Mouse (Mus musculus): ENCODE data around the gene Bcl2. TPM values are rescaled to one million over a fixed set of nuclear protein-coding genes. Genes with fewer than 3 reads are reported as not detected.

Gene Bcl2
- total and polyA plus RNA-seq, 3 experiments = 1.2 to 4.9 (median 2.9) TPM

GRCm38 (mm10) chr1:106584824-106585223 lies 129.2 kb downstream of the Bcl2 start:
- DNase-seq (ENCODE audit: low spot score) (no peak), ATAC-seq (ENCODE audit: extremely low read depth, insufficient number of reproducible peaks, low FRiP score, poor library complexity, severe bottlenecking) (no peak)
- H3K4me3 ChIP-seq (ENCODE audit: low read depth, low read length) = no peak overlapping the region
- no peaks in the 10 kb centered on the region for H3K4me1 ChIP-seq (ENCODE audit: insufficient read depth, low read depth, low read length)
- no peaks in the 10 kb centered on the region for H3K9me3 ChIP-seq (replicated peaks)
- TF ChIP-seq GATA1 (IDR thresholded peaks at IDR 0.05; ENCODE audit: borderline replicate concordance, low read length) = no peak
- TF ChIP-seq GATA2 (IDR thresholded peaks at IDR 0.05; ENCODE audit: borderline replicate concordance, low read depth, low read length) = no peak
- TF ChIP-seq CTCF (IDR thresholded peaks at IDR 0.05; ENCODE audit: low read depth, low read length) = no peak
- H3K27me3 ChIP-seq (ENCODE audit: insufficient read depth, low read length) = no peaks in the 10 kb centered on the region
- H3K36me3 ChIP-seq (replicated peaks) = no peaks in the 10 kb centered on the region

GRCm38 (mm10) chr1:106584273-106584672 lies 129.8 kb downstream of the Bcl2 start:
- DNase-seq (ENCODE audit: low spot score) (no peak), ATAC-seq (ENCODE audit: extremely low read depth, insufficient number of reproducible peaks, low FRiP score, poor library complexity, severe bottlenecking) (no peak)
- H3K27me3 ChIP-seq (ENCODE audit: insufficient read depth, low read length) = no peaks in the 10 kb centered on the region
- TF ChIP-seq POLR2AphosphoS5 (IDR thresholded peaks at IDR 0.05; ENCODE audit: insufficient replicate concordance, low read depth, low read length) (no peak), GATA2 (IDR thresholded peaks at IDR 0.05; ENCODE audit: borderline replicate concordance, low read depth, low read length) (no peak), TAL1 (conservative IDR thresholded peaks at IDR 0.05; ENCODE audit: low read depth, low read length) (no peak), GATA1 (IDR thresholded peaks at IDR 0.05; ENCODE audit: borderline replicate concordance, low read length) (no peak), CTCF (IDR thresholded peaks at IDR 0.05; ENCODE audit: low read depth, low read length) (no peak)
- H3K4me1 ChIP-seq (ENCODE audit: insufficient read depth, low read depth, low read length) = no peaks in the 10 kb centered on the region
- no peaks in the 10 kb centered on the region for H3K9me3 ChIP-seq (replicated peaks)
- H3K36me3 ChIP-seq (replicated peaks) = no peaks in the 10 kb centered on the region
- no peak overlapping the region for H3K4me3 ChIP-seq (ENCODE audit: low read depth, low read length)

GRCm38 (mm10) chr1:106583245-106584241 lies 130.5 kb downstream of the Bcl2 start:
- DNase-seq (ENCODE audit: low spot score) = no peak
- Histone ChIP-seq H3K4me3 (ENCODE audit: low read depth, low read length) (no peak overlapping the region), H3K9me3 (replicated peaks) (no peaks in the 10 kb centered on the region), H3K27me3 (ENCODE audit: insufficient read depth, low read length) (no peaks in the 10 kb centered on the region), H3K4me1 (ENCODE audit: insufficient read depth, low read depth, low read length) (no peaks in the 10 kb centered on the region), H3K36me3 (replicated peaks) (no peaks in the 10 kb centered on the region)
- TF ChIP-seq GATA1 (IDR thresholded peaks at IDR 0.05; ENCODE audit: borderline replicate concordance, low read length) = no peak
- TF ChIP-seq POLR2AphosphoS5 (IDR thresholded peaks at IDR 0.05; ENCODE audit: insufficient replicate concordance, low read depth, low read length) = no peak
- no peak for TF ChIP-seq GATA2 (IDR thresholded peaks at IDR 0.05; ENCODE audit: borderline replicate concordance, low read depth, low read length)
- no peak for TF ChIP-seq CTCF (IDR thresholded peaks at IDR 0.05; ENCODE audit: low read depth, low read length)
- no peak for TF ChIP-seq TAL1 (conservative IDR thresholded peaks at IDR 0.05; ENCODE audit: low read depth, low read length)
- ATAC-seq (ENCODE audit: extremely low read depth, insufficient number of reproducible peaks, low FRiP score, poor library complexity, severe bottlenecking) = no peak

GRCm38 (mm10) chr1:106582810-106583209 lies 131.3 kb downstream of the Bcl2 start:
- TF ChIP-seq GATA2 (IDR thresholded peaks at IDR 0.05; ENCODE audit: borderline replicate concordance, low read depth, low read length) (no peak), TAL1 (conservative IDR thresholded peaks at IDR 0.05; ENCODE audit: low read depth, low read length) (no peak), POLR2AphosphoS5 (IDR thresholded peaks at IDR 0.05; ENCODE audit: insufficient replicate concordance, low read depth, low read length) (no peak), GATA1 (IDR thresholded peaks at IDR 0.05; ENCODE audit: borderline replicate concordance, low read length) (no peak), CTCF (IDR thresholded peaks at IDR 0.05; ENCODE audit: low read depth, low read length) (no peak)
- Histone ChIP-seq H3K4me1 (ENCODE audit: insufficient read depth, low read depth, low read length) (no peaks in the 10 kb centered on the region), H3K9me3 (replicated peaks) (no peaks in the 10 kb centered on the region), H3K4me3 (ENCODE audit: low read depth, low read length) (no peak overlapping the region), H3K36me3 (replicated peaks) (no peaks in the 10 kb centered on the region), H3K27me3 (ENCODE audit: insufficient read depth, low read length) (no peaks in the 10 kb centered on the region)
- no peak for ATAC-seq (ENCODE audit: extremely low read depth, insufficient number of reproducible peaks, low FRiP score, poor library complexity, severe bottlenecking)
- no peak for DNase-seq (ENCODE audit: low spot score)

GRCm38 (mm10) chr1:106581812-106582211 lies 132.3 kb downstream of the Bcl2 start:
- H3K27me3 ChIP-seq (ENCODE audit: insufficient read depth, low read length) = no peaks in the 10 kb centered on the region
- H3K9me3 ChIP-seq (replicated peaks) = no peaks in the 10 kb centered on the region
- H3K4me3 ChIP-seq (ENCODE audit: low read depth, low read length) = no peak overlapping the region
- TF ChIP-seq TAL1 (conservative IDR thresholded peaks at IDR 0.05; ENCODE audit: low read depth, low read length) (no peak), CTCF (IDR thresholded peaks at IDR 0.05; ENCODE audit: low read depth, low read length) (no peak), POLR2AphosphoS5 (IDR thresholded peaks at IDR 0.05; ENCODE audit: insufficient replicate concordance, low read depth, low read length) (no peak), GATA1 (IDR thresholded peaks at IDR 0.05; ENCODE audit: borderline replicate concordance, low read length) (no peak), GATA2 (IDR thresholded peaks at IDR 0.05; ENCODE audit: borderline replicate concordance, low read depth, low read length) (no peak)
- no peaks in the 10 kb centered on the region for H3K36me3 ChIP-seq (replicated peaks)
- no peaks in the 10 kb centered on the region for H3K4me1 ChIP-seq (ENCODE audit: insufficient read depth, low read depth, low read length)
- no peak for DNase-seq (ENCODE audit: low spot score)
- peak; percentile 45 for ATAC-seq (ENCODE audit: extremely low read depth, insufficient number of reproducible peaks, low FRiP score, poor library complexity, severe bottlenecking)

GRCm38 (mm10) chr1:106579768-106580167 lies 134.3 kb downstream of the Bcl2 start:
- TF ChIP-seq GATA2 (IDR thresholded peaks at IDR 0.05; ENCODE audit: borderline replicate concordance, low read depth, low read length) (no peak), GATA1 (IDR thresholded peaks at IDR 0.05; ENCODE audit: borderline replicate concordance, low read length) (no peak), POLR2AphosphoS5 (IDR thresholded peaks at IDR 0.05; ENCODE audit: insufficient replicate concordance, low read depth, low read length) (no peak), CTCF (IDR thresholded peaks at IDR 0.05; ENCODE audit: low read depth, low read length) (no peak), TAL1 (conservative IDR thresholded peaks at IDR 0.05; ENCODE audit: low read depth, low read length) (no peak)
- no peak overlapping the region for H3K4me3 ChIP-seq (ENCODE audit: low read depth, low read length)
- H3K36me3 ChIP-seq (replicated peaks) = no peaks in the 10 kb centered on the region
- H3K4me1 ChIP-seq (ENCODE audit: insufficient read depth, low read depth, low read length) = no peaks in the 10 kb centered on the region
- DNase-seq (ENCODE audit: low spot score) (no peak), ATAC-seq (ENCODE audit: extremely low read depth, insufficient number of reproducible peaks, low FRiP score, poor library complexity, severe bottlenecking) (no peak)
- no peaks in the 10 kb centered on the region for H3K9me3 ChIP-seq (replicated peaks)
- no peaks in the 10 kb centered on the region for H3K27me3 ChIP-seq (ENCODE audit: insufficient read depth, low read length)

All from G1E (cell line).